Mouse (Mus musculus) thymus, adult 2 months (tissue): ENCODE data around the gene Stim1. TPM values are rescaled to one million over a fixed set of nuclear protein-coding genes. Genes with fewer than 3 reads are reported as not detected.
A peak's percentile ranks its signal among the peaks of the same experiment; 100 is the strongest.

Source experiments
- DNase-seq: peaks from one replicate; pipeline ENCODE4 v3.0.0; 2021
- H3K27ac ChIP-seq: fragments of 200-500 bp; 2 replicates; pipeline ENCODE4 v1.5.1; 2012; ENCODE audit warnings: low read length, control low read depth; ENCODE audit not compliant: control insufficient read depth, insufficient read depth
- H3K27me3 ChIP-seq: fragments of 200-500 bp; 2 replicates; pipeline ENCODE4 v1.6.1; 2012; ENCODE audit warnings: mild to moderate bottlenecking, low read length, moderate library complexity, mixed read lengths; ENCODE audit not compliant: control insufficient read depth, insufficient read depth
- H3K36me3 ChIP-seq: fragments of 200-500 bp; 2 replicates; pipeline ENCODE4 v1.6.1; 2012; ENCODE audit warnings: mild to moderate bottlenecking, low read length, moderate library complexity; ENCODE audit not compliant: control insufficient read depth, insufficient read depth
- H3K4me1 ChIP-seq: fragments of 200-500 bp; replicated peaks from 2 replicates; pipeline ENCODE4 v1.6.1; 2012; ENCODE audit warnings: low read length; ENCODE audit not compliant: control insufficient read depth, insufficient read depth
- H3K4me3 ChIP-seq: fragments of 200-500 bp; 2 replicates; pipeline ENCODE4 v1.5.1; 2012; ENCODE audit warnings: mild to moderate bottlenecking, low read length, control low read depth, moderate library complexity; ENCODE audit not compliant: control insufficient read depth, insufficient read depth
- CTCF ChIP-seq: fragments of 200-500 bp; IDR thresholded peaks from 2 replicates; pipeline ENCODE4 v1.5.1; 2012; ENCODE audit warnings: mild to moderate bottlenecking, control low read depth, low read length, moderate library complexity, borderline replicate concordance; ENCODE audit not compliant: control insufficient read depth, poor library complexity, insufficient read depth; ENCODE audit errors: extremely low read depth
- POLR2A ChIP-seq: fragments of 200-500 bp; IDR thresholded peaks from 2 replicates; pipeline ENCODE4 v1.6.1; 2012; ENCODE audit warnings: mild to moderate bottlenecking, low read length, control low read depth, moderate library complexity; ENCODE audit not compliant: control insufficient read depth, poor library complexity, insufficient read depth; ENCODE audit errors: extremely low read depth
- WGBS: fragments of 180-500 bp; shearing (Covaris S2); methylation state at CpG from one replicate; pipeline ENCODE4 v1.1.7; 2018; 5-methylcytosine and 5-hydroxymethylcytosine counted together
- polyA plus RNA-seq: library from polyadenylated mRNA; depleted of rRNA; stranded (reverse); fragments of >200 nt; gene quantifications from 2 replicates; pipeline ENCODE4 v1.2.3, GENCODE M21; 2012

The Stim1 gene
- polyA plus RNA-seq, 1 experiment: 98.6 TPM

- 92% methylated on average over 3 of the region's 3 CpGs for WGBS
- Histone ChIP-seq H3K4me3 (no peak overlapping the region), H3K27me3 (no peaks in the 10 kb centered on the region), H3K27ac (peak overlapping the region; percentile 58), H3K4me1 (peaks cover 14% of the 10 kb centered on the region), H3K36me3 (no peaks in the 10 kb centered on the region)
- no peak for DNase-seq
- no peak for TF ChIP-seq POLR2A
- no peak for TF ChIP-seq CTCF
Measured at GRCm38 (mm10) chr7:102338956-102339355, 71.3 kb downstream of the Stim1 start.

- no peak for TF ChIP-seq POLR2A
- no peak for TF ChIP-seq CTCF
- 91% methylated on average over 2 of the region's 2 CpGs for WGBS
- H3K4me3 ChIP-seq: no peak overlapping the region
- H3K27me3 ChIP-seq: no peaks in the 10 kb centered on the region
- no peaks in the 10 kb centered on the region for H3K36me3 ChIP-seq
- no peaks in the 10 kb centered on the region for H3K4me1 ChIP-seq
- DNase-seq: no peak
- no peak overlapping the region for H3K27ac ChIP-seq
Measured at GRCm38 (mm10) chr7:102345893-102346292, 78.3 kb downstream of the Stim1 start.

GRCm38 (mm10) chr7:102347327-102347726 lies 79.7 kb downstream of the Stim1 start:
- no peak for DNase-seq
- Histone ChIP-seq H3K27ac (no peak overlapping the region), H3K4me1 (no peaks in the 10 kb centered on the region), H3K36me3 (no peaks in the 10 kb centered on the region), H3K4me3 (no peak overlapping the region), H3K27me3 (no peaks in the 10 kb centered on the region)
- 60% methylated on average over 3 of the region's 3 CpGs for WGBS
- no peak for TF ChIP-seq CTCF
- no peak for TF ChIP-seq POLR2A

- no peak overlapping the region for H3K27ac ChIP-seq
- DNase-seq: no peak
- H3K36me3 ChIP-seq: no peaks in the 10 kb centered on the region
- no peak overlapping the region for H3K4me3 ChIP-seq
- TF ChIP-seq CTCF (no peak), POLR2A (no peak)
- H3K4me1 ChIP-seq: no peaks in the 10 kb centered on the region
- 94% methylated on average over 2 of the region's 2 CpGs for WGBS
- H3K27me3 ChIP-seq: no peaks in the 10 kb centered on the region
Measured at GRCm38 (mm10) chr7:102348681-102349080, 81.1 kb downstream of the Stim1 start.

- H3K36me3 ChIP-seq: no peaks in the 10 kb centered on the region; the same call in 1 of the 2 replicates
- H3K4me3 ChIP-seq: no peak overlapping the region
- WGBS: 96% methylated on average over 5 of the region's 5 CpGs
- no peaks in the 10 kb centered on the region for H3K4me1 ChIP-seq
- no peak for DNase-seq
- no peak overlapping the region for H3K27ac ChIP-seq
- H3K27me3 ChIP-seq: no peaks in the 10 kb centered on the region
- TF ChIP-seq POLR2A: no peak
Measured at GRCm38 (mm10) chr7:102349236-102349635, 81.6 kb downstream of the Stim1 start.

- Histone ChIP-seq H3K36me3 (peaks cover 8% of the 10 kb centered on the region), H3K4me1 (no peaks in the 10 kb centered on the region), H3K4me3 (no peak overlapping the region), H3K27ac (no peak overlapping the region), H3K27me3 (no peaks in the 10 kb centered on the region)
- TF ChIP-seq CTCF (no peak), POLR2A (no peak)
- 89% methylated on average over 1 of the region's 1 CpGs for WGBS
- DNase-seq: no peak
Measured at GRCm38 (mm10) chr7:102353420-102353819, 85.8 kb downstream of the Stim1 start.

GRCm38 (mm10) chr7:102358124-102358523 lies 90.5 kb downstream of the Stim1 start:
- Histone ChIP-seq H3K4me1 (no peaks in the 10 kb centered on the region), H3K27me3 (no peaks in the 10 kb centered on the region), H3K27ac (no peak overlapping the region), H3K36me3 (peaks cover 8% of the 10 kb centered on the region), H3K4me3 (no peak overlapping the region)
- no peak for DNase-seq
- WGBS: 96% methylated on average over 3 of the region's 3 CpGs
- no peak for TF ChIP-seq CTCF
